Mouse (Mus musculus) kidney, postnatal 4 days (tissue): Measurements from ENCODE around the gene Ccl28.
"Not testable (repeated sequence)": the region's sequence is repeated elsewhere in the genome, so short reads cannot be mapped to it uniquely, and the experiment has no call there.

Source experiments
- DNase-seq, 2 experiments: peaks; one replicate each; pipeline ENCODE4 v3.0.0; 2021; ENCODE audit warnings: mixed read lengths in 2 of 2

Gene Ccl28

DNA sequence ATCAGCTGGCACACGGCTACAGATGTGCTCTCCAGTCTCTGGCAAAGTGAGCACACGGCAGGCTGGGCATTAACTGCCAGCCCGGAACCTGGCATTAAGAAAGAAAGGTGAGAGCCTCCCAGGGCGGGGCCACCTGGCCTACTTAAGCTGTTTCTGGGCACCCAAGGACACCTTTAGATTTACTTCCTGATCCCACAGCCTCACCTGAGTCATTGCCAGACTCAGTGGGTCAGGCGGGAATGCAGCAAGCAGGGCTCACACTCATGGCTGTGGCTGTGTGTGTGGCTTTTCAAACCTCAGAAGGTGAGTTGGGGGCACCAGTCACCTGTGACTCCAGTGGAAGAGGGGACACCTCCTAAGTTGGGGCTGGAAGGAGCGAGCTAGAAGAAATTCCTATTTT lies at the start of gene Ccl28:
Gene Ccl28, plus strand, starts transcription at position 186 of the 400 bp plus-strand sequence.
- no peak for DNase-seq

GRCm38 (mm10) chr13:119596321-119597211 lies 27.1 kb upstream of the Ccl28 start:
- DNase-seq: peak in 1 of 2 experiments; percentile 63

DNA sequence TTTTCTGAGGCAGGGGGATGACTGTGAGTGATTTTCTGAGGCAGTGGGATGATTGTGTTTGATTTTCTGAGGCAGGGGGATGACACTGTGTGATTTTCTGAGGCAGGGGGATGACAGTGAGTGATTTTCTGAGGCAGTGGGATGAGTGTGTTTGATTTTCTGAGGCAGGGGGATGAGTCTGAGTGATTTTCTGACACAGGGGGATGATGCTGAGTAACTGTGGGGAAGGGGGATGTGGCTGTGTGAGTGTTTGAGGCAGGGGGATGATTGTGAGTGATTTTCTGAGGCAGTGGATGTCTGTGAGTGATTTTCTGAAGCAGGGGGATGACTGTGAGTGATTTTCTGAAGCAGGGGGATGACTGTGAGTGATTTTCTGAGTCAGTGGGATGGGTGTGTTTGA lies 25.2 kb upstream of the Ccl28 start:
- DNase-seq: not testable (repeated sequence)

DNA sequence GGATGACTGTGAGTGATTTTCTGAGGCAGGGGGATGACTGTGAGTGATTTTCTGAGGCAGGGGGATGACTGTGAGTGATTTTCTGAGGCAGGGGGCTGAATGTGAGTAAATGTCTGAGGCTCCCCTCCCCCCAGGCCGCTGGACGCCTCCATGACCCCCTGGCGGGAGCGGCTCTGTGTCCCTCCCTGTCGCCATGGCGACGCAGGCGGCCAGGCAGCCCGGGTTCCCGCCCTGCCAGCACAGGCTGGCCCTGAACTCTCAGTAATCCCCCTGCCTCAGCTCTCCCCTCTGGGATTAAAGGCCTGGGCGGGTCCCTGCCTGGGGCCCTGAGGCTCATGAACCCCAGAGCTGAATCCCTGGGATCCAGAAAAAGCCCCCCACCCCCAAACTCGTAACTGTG lies 24.6 kb upstream of the Ccl28 start:
- DNase-seq: not testable (repeated sequence)

DNA sequence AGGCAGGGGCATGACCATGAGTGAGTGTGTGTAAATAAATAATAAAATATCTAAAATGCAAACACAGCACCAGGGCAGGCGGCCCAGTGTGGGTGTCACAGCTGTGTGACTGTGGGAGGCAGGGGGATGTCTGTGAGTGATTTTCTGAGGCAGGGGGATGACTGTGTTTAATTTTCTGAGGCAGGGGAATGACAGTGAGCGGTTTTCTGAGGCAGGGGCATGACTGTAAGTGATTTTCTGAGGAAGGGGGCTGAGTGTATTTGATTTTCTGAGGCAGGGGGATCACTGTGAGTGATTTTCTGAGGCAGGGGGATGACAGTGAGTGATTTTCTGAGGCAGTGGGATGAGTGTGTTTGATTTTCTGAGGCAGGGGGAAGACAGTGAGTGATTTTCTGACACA lies 24.1 kb upstream of the Ccl28 start:
- DNase-seq: not testable (repeated sequence)

GRCm38 (mm10) chr13:119600166-119600565 lies 23.5 kb upstream of the Ccl28 start:
- peak; percentile 36 to 38 for DNase-seq

GRCm38 (mm10) chr13:119602688-119603331 lies 20.8 kb upstream of the Ccl28 start:
- DNase-seq: peak; percentile 73 to 88

DNA sequence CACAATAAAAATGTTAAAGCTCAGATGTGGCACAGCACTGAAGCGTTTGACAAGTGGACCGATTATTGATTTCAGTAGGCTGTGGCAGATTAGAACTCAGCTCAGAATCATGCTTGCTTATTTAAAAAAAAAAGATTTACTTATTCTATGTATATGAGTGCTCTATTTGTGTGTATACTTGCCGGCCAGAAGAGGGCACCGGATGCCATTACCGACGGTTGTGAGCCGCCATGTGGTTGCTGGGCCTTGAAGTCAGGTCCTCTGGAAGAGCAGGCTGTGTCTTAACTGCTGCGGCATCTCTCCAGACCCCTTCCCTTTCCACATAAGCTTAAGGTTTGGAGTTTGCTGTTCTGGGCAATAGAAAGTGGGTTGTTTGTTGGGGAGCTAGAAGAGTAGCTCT lies 19.7 kb upstream of the Ccl28 start:
- not testable (repeated sequence) for DNase-seq

- not testable (repeated sequence) for DNase-seq
These were observed 19.3 kb upstream of the Ccl28 start for GRCm38 (mm10) chr13:119604322-119604721.

GRCm38 (mm10) chr13:119618841-119619240 lies 4.8 kb upstream of the Ccl28 start:
- DNase-seq: no peak

DNA sequence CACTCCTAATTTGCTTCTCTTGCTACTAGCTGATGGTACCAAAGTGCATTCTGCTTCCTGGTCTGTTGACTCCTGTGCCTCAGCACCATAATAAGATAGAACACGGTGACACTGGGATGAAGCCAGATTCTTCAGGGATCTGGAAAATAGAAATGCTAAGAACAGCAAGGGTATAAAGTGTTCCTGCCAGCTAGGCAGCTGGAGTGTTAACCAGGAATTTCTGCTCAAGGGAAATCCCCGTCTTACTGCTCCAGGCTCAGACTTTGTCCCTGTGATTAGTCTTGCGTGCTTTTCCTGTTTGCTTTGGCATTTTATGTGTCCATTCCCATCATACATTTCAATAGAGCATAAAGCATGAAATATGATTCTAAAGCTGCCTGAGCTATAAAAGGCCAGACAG lies 3.9 kb upstream of the Ccl28 start:
- DNase-seq: peak in 1 of 2 experiments; percentile 49

- peak; percentile 56 to 67 for DNase-seq
These were observed 2.3 kb downstream of the Ccl28 start for GRCm38 (mm10) chr13:119625952-119626351.

- DNase-seq: peak; percentile 91 to 95
These were observed 8.0 kb downstream of the Ccl28 start for GRCm38 (mm10) chr13:119631482-119632155.

GRCm38 (mm10) chr13:119632156-119632548 lies 8.5 kb downstream of the Ccl28 start:
- DNase-seq: no peak

- no peak for DNase-seq
These were observed 11.9 kb downstream of the Ccl28 start for GRCm38 (mm10) chr13:119635496-119635895.

- no peak for DNase-seq
These were observed 14.2 kb downstream of the Ccl28 start for GRCm38 (mm10) chr13:119637837-119638236.

DNA sequence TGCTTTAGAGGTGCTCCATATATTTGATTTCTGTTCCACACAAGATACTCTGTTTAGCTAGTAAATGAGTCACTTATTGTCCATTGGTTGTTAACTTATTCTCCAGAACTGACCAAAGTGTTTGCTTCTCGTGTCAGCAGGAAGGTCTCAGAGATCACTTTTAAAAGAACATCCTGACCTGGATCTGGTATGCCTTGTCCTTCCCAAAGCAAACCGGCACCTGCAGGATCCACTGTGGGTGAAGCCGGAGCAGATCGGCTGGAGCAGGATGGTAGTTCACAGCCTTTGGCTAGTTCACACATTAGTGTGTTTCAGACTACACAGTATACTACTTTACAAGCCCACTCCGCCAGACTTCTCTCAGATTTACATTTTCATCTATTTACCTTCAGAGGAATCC lies 14.8 kb downstream of the Ccl28 start:
- peak in 1 of 2 experiments; percentile 23 for DNase-seq

GRCm38 (mm10) chr13:119639302-119639701 lies 15.7 kb downstream of the Ccl28 start:
- no peak for DNase-seq

DNA sequence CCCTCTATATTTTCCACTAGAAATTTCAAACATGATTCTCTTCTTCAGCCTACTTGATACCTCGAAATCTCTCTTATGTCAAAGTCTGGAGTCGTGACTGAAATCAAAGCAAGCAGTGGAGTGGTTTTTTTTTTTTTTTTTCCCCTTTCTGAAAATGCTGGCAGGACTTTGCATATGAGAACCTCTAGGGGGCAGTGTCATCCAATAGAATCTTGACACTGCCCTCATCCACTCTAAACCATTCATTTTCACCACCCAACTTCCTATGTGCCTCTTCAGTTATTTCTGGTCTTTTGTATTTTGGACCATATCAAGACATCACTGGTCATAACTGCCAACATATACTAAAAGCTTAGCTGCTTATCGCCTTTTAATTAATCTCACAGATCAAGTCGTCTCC lies 16.9 kb downstream of the Ccl28 start:
- DNase-seq: peak; percentile 25 to 35

DNA sequence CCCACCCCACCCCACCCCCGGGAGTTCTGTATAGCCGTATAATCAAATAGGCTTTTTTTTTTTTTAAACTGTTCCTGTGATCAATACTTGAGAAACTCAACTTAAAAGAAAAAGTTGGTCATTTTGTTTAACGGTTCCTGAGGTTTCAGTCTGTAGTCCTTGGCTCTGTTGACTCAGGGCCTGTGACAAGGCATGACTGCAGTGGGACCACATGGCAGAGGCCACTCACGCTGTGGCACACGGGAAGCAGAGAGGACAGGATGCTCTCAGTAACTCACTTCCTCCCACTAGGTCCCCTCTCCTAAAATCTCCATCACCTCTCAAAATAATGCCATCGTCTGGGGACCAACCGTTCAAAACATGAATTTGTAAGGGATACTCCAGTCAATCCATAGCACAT lies 17.5 kb downstream of the Ccl28 start:
- no peak for DNase-seq

DNA sequence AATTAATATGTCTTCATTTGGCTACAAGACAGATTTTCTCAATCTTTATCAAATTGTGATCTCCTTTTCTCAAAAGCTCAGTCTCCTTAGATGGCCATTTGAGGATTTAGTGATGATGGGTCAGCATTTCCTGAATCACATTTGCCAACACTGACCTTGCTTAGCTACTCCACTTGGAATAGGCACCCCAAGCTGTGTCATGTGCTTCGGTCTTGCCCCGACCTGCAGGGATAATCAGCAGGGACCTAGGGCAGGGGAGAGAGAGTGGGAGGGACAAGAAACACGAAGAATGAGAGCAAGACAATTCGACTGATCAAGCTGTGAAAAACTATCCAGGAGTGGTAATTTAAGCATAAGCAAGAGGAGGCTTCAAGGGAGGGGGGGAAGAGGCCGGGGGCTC lies 21.1 kb downstream of the Ccl28 start:
- DNase-seq: no peak

DNA sequence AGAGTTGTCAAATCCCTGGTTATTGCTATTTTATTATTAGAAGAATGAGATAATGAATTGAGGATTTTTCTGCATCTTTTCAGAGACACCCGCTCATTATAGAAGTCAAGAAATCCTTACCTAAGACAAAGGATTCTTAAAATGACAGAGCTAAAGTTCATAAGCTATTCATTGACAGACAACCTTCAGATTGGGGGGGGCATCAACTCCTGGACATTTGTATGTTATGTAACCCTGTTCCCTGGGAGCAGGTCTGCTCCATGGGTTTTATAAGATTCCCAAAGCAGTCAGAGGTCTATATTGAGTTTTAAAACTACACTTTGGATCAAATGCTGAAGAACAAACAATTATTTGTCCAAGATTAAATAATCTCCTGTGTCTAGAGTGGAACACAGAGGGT lies 22.9 kb downstream of the Ccl28 start:
- DNase-seq: no peak
